Mouse (Mus musculus) spleen, adult 2 months (tissue): ENCODE measurements at regions not wholly inside any gene's neighbourhood (a gene's known extent, or its start where the extent isn't known, plus 50 kb on each side); places are given as distances from the start of the nearest gene placed in this dataset.

Experiments
- CTCF ChIP-seq: fragments of 200-500 bp; IDR thresholded peaks from 2 replicates; pipeline ENCODE4 v1.5.1; 2011; ENCODE audit warnings: mild to moderate bottlenecking, inconsistent platforms; ENCODE audit not compliant: insufficient read depth, insufficient read length, insufficient replicate concordance; ENCODE audit errors: extremely low read depth
- POLR2A ChIP-seq: fragments of 200-500 bp; IDR thresholded peaks from 2 replicates; pipeline ENCODE4 v1.6.1; 2011; ENCODE audit warnings: low read depth, low read length, inconsistent platforms

DNA sequence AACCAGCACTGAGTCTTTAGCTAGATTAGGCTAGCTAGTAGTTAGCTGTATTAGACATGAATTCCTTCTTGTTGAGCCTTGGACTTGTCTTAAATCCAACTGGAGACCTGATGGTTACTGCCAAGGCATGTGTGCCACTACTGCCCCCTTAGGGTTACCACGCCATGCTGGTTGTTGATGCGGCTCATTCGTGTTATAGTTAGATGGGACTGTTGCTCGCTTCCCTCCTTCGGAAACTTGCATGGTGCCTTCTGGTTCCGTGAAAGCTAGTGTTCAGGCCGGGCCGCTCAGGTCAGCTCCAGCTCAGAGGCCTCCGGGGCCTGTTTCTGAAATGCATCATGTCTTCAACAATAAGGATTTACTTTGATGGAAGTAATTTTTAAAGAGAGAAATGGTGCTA, 79.6 kb downstream of the Pttg1 start:
- TF ChIP-seq POLR2A (no peak), CTCF (no peak)
